Mouse (Mus musculus): ENCODE measurements at regions not wholly inside any gene's neighbourhood (a gene's known extent, or its start where the extent isn't known, plus 50 kb on each side); places are given as distances from the start of the nearest gene placed in this dataset.
A peak's percentile ranks its signal among the peaks of the same experiment; 100 is the strongest.

- 31% methylated on average over 5 of the region's 5 CpGs for WGBS
- Histone ChIP-seq H3K27me3 (replicated peaks) (peaks cover 17% of the 10 kb centered on the region), H3K9me3 (no peaks in the 10 kb centered on the region), H3K9ac (no peak overlapping the region), H3K36me3 (no peaks in the 10 kb centered on the region), H3K4me3 (no peak overlapping the region), H3K4me2 (replicated peaks) (no peak overlapping the region), H3K27ac (no peak overlapping the region), H3K4me1 (peaks cover 25% of the 10 kb centered on the region)
- ATAC-seq (ENCODE audit: low FRiP score, low read depth) = no peak
Observed at GRCm38 (mm10) chr9:47909051-47909450, 252.8 kb upstream of the Nxpe4 start.

- ATAC-seq (ENCODE audit: low FRiP score, low read depth) = peak; percentile 79
- Histone ChIP-seq H3K9me3 (no peaks in the 10 kb centered on the region), H3K4me1 (peaks cover 13% of the 10 kb centered on the region; the same call in 1 of the 2 replicates), H3K27me3 (replicated peaks) (peaks cover 15% of the 10 kb centered on the region), H3K9ac (no peak overlapping the region), H3K27ac (no peak overlapping the region), H3K36me3 (no peaks in the 10 kb centered on the region), H3K4me3 (no peak overlapping the region), H3K4me2 (replicated peaks) (peak overlapping the region; percentile 4; the same call in 1 of the 2 replicates)
- WGBS = 10% methylated on average over 6 of the region's 6 CpGs
Observed at GRCm38 (mm10) chr9:47910501-47910906, 251.3 kb upstream of the Nxpe4 start.

DNA sequence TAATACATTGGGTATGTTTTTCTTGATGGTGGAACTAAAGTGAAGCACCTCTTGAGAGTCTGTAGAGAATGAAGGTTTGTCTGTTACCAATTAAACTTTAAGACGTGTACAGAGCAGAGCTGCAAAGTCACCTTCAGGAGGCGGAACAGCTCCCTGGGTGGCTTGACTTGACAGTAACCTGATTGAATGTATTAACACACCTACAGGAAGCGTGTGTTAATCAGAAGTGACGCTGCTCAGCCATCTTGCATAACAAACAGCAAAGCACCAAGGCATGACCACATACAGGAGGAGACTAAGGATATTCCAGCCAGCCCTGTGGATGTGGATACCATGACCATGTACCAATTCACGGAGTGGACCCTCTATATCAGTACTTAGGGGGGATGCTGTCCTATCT is 249.0 kb upstream of the Nxpe4 start:
- Histone ChIP-seq H3K27ac (no peak overlapping the region), H3K4me1 (peaks cover 13% of the 10 kb centered on the region; the same call in 1 of the 2 replicates), H3K36me3 (no peaks in the 10 kb centered on the region), H3K9me3 (no peaks in the 10 kb centered on the region), H3K9ac (no peak overlapping the region), H3K4me2 (replicated peaks) (no peak overlapping the region), H3K4me3 (no peak overlapping the region), H3K27me3 (replicated peaks) (0 out of 2 replicates have a peak, but pooled peaks cover 10% of the 10 kb centered on the region)
- no peak for ATAC-seq (ENCODE audit: low FRiP score, low read depth)
- 84% methylated on average over 5 of the region's 5 CpGs for WGBS

DNA sequence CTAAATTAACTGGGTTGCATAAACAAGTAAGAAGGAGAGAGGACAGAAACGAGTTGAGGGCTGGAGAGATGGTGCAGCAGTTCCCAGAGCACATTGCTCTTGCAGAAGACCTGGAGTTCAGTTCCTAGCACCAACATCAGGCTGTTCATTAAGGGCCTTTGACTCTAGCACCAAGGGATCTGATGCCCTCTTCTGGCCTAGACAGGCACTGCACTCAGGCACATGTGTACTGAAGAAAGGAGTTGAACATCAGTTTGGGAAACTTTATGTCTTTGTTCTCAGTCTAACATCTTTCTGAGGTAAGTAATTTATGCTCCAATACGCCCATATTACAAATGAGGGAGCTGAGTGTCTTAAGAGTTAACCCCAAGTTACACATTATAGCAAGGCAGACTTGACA is 226.5 kb upstream of the Nxpe4 start:
- no peak overlapping the region for H3K27ac ChIP-seq
- no peaks in the 10 kb centered on the region for H3K9me3 ChIP-seq
- 73% methylated on average over 2 of the region's 2 CpGs for WGBS

GRCm38 (mm10) chr9:47935957-47936457 is 225.8 kb upstream of the Nxpe4 start:
- WGBS = 79% methylated on average over 7 of the region's 7 CpGs
- Histone ChIP-seq H3K27ac (no peak overlapping the region), H3K9ac (no peak overlapping the region), H3K4me2 (replicated peaks) (no peak overlapping the region), H3K9me3 (no peaks in the 10 kb centered on the region), H3K4me3 (no peak overlapping the region), H3K36me3 (no peaks in the 10 kb centered on the region), H3K4me1 (no peaks in the 10 kb centered on the region), H3K27me3 (replicated peaks) (no peaks in the 10 kb centered on the region)
- ATAC-seq (ENCODE audit: low FRiP score, low read depth) = no peak

More for the DNA sequence above, 226.5 kb upstream of the Nxpe4 start:
- H3K36me3 ChIP-seq = no peaks in the 10 kb centered on the region
- no peaks in the 10 kb centered on the region for H3K27me3 ChIP-seq (replicated peaks)
- no peak overlapping the region for H3K4me3 ChIP-seq
- H3K9ac ChIP-seq = no peak overlapping the region
- no peak for ATAC-seq (ENCODE audit: low FRiP score, low read depth)
- no peaks in the 10 kb centered on the region for H3K4me1 ChIP-seq
- no peak overlapping the region for H3K4me2 ChIP-seq (replicated peaks)

GRCm38 (mm10) chr9:47938941-47939710 is 222.7 kb upstream of the Nxpe4 start:
- Histone ChIP-seq H3K36me3 (no peaks in the 10 kb centered on the region), H3K27me3 (replicated peaks) (no peaks in the 10 kb centered on the region), H3K27ac (no peak overlapping the region), H3K4me2 (replicated peaks) (no peak overlapping the region), H3K4me1 (peaks cover 7% of the 10 kb centered on the region; the same call in 1 of the 2 replicates), H3K4me3 (no peak overlapping the region), H3K9ac (no peak overlapping the region), H3K9me3 (no peaks in the 10 kb centered on the region)
- no peak for ATAC-seq (ENCODE audit: low FRiP score, low read depth)
- 84% methylated on average over 14 of the region's 14 CpGs for whole genome bisulfite sequencing

DNA sequence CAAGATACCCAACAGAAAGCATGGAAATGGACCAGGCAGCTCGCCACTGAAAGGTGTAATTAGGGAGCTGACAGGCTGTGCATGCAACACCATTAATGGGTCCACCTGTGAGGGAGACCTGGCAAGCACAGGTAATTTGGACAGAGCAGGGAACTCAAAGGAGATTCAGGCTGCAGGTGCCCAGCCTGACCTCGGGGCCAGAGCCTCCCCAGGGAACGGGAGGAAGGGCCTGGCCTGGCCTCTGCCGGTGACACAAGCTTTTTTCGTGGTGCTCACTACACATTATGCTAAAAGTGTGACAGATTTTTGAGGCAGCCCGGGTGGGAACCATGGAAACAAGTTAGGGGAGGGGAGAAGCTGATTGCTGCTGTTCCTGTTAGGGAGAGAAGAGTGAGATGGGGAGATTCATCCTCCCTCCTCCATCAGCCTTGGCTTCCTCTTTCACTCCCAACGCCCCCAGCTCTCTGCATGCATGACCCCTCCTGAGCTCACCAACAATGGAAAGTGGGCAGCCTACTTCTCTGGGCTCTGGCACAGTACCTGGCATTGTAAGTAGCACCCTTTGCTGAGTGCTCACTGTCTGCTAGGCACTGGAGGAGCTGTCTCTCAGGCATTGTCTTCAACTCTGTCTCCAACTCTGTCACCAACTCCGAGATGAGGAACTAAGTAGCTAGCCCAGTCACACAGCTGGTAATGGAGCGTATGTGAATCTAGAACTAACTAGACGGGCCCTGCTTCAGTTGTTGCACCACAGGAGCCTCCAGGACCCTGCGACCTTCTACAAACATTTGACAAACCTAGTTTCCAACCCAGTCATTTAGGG is 218.9 kb upstream of the Nxpe4 start:
- 36% methylated on average over 11 of the region's 11 CpGs for WGBS
- no peaks in the 10 kb centered on the region for H3K9me3 ChIP-seq
- no peaks in the 10 kb centered on the region for H3K27me3 ChIP-seq (replicated peaks)
- H3K9ac ChIP-seq = no peak overlapping the region
- no peaks in the 10 kb centered on the region for H3K36me3 ChIP-seq
- H3K4me2 ChIP-seq (replicated peaks) = no peak overlapping the region
- H3K27ac ChIP-seq = no peak overlapping the region
- peaks cover 7% of the 10 kb centered on the region; the same call in 1 of the 2 replicates for H3K4me1 ChIP-seq
- H3K4me3 ChIP-seq = no peak overlapping the region
- ATAC-seq (ENCODE audit: low FRiP score, low read depth) = no peak

- no peak overlapping the region for H3K9ac ChIP-seq
- H3K36me3 ChIP-seq = no peaks in the 10 kb centered on the region
- H3K4me1 ChIP-seq = peaks cover 7% of the 10 kb centered on the region; the same call in 1 of the 2 replicates
- no peak overlapping the region for H3K4me2 ChIP-seq (replicated peaks)
- no peaks in the 10 kb centered on the region for H3K9me3 ChIP-seq
- H3K27ac ChIP-seq = no peak overlapping the region
- 80% methylated on average over 7 of the region's 7 CpGs for WGBS
- no peaks in the 10 kb centered on the region for H3K27me3 ChIP-seq (replicated peaks)
- no peak overlapping the region for H3K4me3 ChIP-seq
- no peak for ATAC-seq (ENCODE audit: low FRiP score, low read depth)
Observed at GRCm38 (mm10) chr9:47946226-47946625, 215.6 kb upstream of the Nxpe4 start.

DNA sequence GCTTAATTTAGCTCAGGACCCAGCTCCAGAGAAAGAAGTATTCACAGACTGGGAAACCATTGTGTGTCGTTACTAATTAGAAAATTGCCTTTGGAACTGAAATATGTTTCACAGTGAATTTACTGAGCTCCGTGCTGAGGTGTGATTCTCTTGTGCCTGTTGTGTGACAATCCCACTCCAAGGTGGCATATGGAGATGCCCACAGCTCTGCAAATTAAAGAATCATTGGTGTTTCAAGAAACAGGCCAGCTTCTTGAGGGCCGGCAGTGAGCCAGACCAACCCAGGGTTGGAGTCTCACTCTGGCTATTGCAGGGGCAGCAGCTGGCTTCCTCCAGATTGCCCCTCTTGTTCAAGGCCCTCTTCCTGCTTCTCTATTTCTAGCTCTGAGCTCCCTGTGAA is 203.9 kb upstream of the Nxpe4 start:
- no peak overlapping the region for H3K27ac ChIP-seq
- H3K27me3 ChIP-seq (replicated peaks) = no peaks in the 10 kb centered on the region
- no peak overlapping the region for H3K4me2 ChIP-seq (replicated peaks)
- H3K9ac ChIP-seq = no peak overlapping the region
- ATAC-seq (ENCODE audit: low FRiP score, low read depth) = no peak
- WGBS = 87% methylated on average over 3 of the region's 3 CpGs
- H3K36me3 ChIP-seq = no peaks in the 10 kb centered on the region
- H3K4me1 ChIP-seq = no peaks in the 10 kb centered on the region
- H3K9me3 ChIP-seq = peaks cover 9% of the 10 kb centered on the region
- H3K4me3 ChIP-seq = no peak overlapping the region

DNA sequence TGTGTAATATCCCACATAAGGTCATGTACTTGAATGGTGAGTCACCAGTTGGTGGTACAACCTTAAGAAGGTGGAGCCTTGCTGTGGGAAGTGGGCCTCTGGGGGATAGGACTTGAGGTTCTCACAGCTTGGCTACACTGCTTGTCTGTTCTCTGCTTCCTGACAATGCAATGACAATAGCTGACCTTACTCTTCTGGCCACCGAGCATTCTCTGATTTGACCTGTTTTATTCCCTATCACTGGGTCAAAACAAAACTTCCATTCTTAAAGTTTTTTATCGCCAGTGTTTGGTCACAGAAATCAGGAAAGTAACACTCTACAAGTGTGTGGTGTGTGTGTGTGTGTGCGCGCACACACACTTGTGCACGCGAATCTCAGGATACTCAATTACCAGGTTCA is 203.0 kb upstream of the Nxpe4 start:
- Histone ChIP-seq H3K4me2 (replicated peaks) (no peak overlapping the region), H3K36me3 (no peaks in the 10 kb centered on the region), H3K27ac (no peak overlapping the region), H3K27me3 (replicated peaks) (no peaks in the 10 kb centered on the region), H3K4me3 (no peak overlapping the region), H3K4me1 (no peaks in the 10 kb centered on the region), H3K9me3 (peaks cover 1% of the 10 kb centered on the region; the same call in 1 of the 2 replicates), H3K9ac (no peak overlapping the region)
- no peak for ATAC-seq (ENCODE audit: low FRiP score, low read depth)
- WGBS = 87% methylated on average over 6 of the region's 6 CpGs

DNA sequence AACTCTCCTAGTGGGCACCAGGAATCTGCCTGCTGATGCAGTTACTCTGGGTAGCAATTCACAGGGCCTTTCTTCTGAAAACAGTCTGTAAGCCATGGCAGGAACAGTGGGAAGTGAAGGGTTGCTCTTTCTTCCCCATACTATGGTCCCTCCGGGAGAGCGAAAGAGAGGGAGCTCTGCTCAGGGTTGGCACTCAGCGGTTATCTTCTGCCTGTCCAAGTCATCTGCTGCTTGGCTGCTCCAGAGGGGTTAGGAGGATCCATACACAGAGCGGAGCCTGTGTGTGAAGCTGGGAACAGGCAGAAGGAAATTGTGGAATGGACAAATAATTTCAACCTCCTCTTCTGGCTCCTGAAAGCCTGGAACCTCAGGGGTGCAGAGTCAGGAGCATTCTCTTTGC is 200.6 kb upstream of the Nxpe4 start:
- no peak overlapping the region for H3K4me2 ChIP-seq (replicated peaks)
- H3K4me1 ChIP-seq = no peaks in the 10 kb centered on the region
- ATAC-seq (ENCODE audit: low FRiP score, low read depth) = no peak
- H3K9me3 ChIP-seq = no peaks in the 10 kb centered on the region
- no peaks in the 10 kb centered on the region for H3K27me3 ChIP-seq (replicated peaks)
- H3K4me3 ChIP-seq = no peak overlapping the region
- WGBS = 87% methylated on average over 4 of the region's 4 CpGs
- H3K27ac ChIP-seq = no peak overlapping the region
- H3K9ac ChIP-seq = no peak overlapping the region
- no peaks in the 10 kb centered on the region for H3K36me3 ChIP-seq

- 62% methylated on average over 4 of the region's 4 CpGs for WGBS
- H3K4me3 ChIP-seq = no peak overlapping the region
- no peaks in the 10 kb centered on the region for H3K4me1 ChIP-seq
- peaks cover 4% of the 10 kb centered on the region; the same call in 1 of the 2 replicates for H3K9me3 ChIP-seq
- no peak for ATAC-seq (ENCODE audit: low FRiP score, low read depth)
- H3K27ac ChIP-seq = no peak overlapping the region
- H3K4me2 ChIP-seq (replicated peaks) = no peak overlapping the region
- H3K36me3 ChIP-seq = no peaks in the 10 kb centered on the region
- no peaks in the 10 kb centered on the region for H3K27me3 ChIP-seq (replicated peaks)
- no peak overlapping the region for H3K9ac ChIP-seq
Observed at GRCm38 (mm10) chr9:47962161-47962560, 199.7 kb upstream of the Nxpe4 start.

Data from neural tube, embryonic 12.5 days (tissue).